Mouse (Mus musculus): ENCODE measurements around the gene Pear1.

DNA sequence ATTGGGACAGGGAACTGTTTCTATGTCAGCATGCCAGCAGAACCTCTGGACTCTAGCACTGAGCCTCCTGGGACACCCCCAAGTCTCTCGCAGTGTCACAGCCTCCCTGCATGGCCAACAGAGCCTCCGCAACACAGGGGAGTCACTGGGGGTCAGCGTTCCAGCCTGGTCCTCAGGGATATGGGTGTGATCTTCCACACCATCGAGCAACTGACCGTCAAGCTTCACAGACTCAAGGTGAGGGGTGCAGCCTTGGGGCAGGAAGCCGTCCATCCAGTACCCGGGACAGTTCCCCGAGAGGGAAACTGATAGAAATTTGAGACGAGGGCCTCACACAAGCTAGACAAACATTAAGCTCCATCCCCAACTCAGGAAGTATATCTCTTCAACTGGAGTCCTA is 88.8 kb downstream of the Pear1 start:
- TF ChIP-seq CTCF (IDR thresholded peaks at IDR 0.05; ENCODE audit: control insufficient read depth, insufficient read depth, low read length) (no peak), POLR2A (IDR thresholded peaks at IDR 0.05; ENCODE audit: borderline replicate concordance, control insufficient read depth, low read depth, low read length) (no peak)
